Mouse (Mus musculus) testis, adult 2 months (tissue): ENCODE data around the gene Ddx39. TPM values are rescaled to one million over a fixed set of nuclear protein-coding genes. Genes with fewer than 3 reads are reported as not detected.

Experiments used
- H3K27ac ChIP-seq: fragments of 200-500 bp; 2 replicates; pipeline ENCODE4 v1.5.1; 2012; ENCODE audit warnings: low read depth, low read length; ENCODE audit not compliant: control insufficient read depth, insufficient read depth
- H3K27me3 ChIP-seq: fragments of 200-500 bp; 2 replicates; pipeline ENCODE4 v1.6.1; 2012; ENCODE audit warnings: mild to moderate bottlenecking, low read length, moderate library complexity; ENCODE audit not compliant: control insufficient read depth, insufficient read depth
- H3K36me3 ChIP-seq: fragments of 200-500 bp; 2 replicates; pipeline ENCODE4 v1.6.1; 2012; ENCODE audit warnings: mild to moderate bottlenecking, low read length; ENCODE audit not compliant: control insufficient read depth, insufficient read depth
- H3K4me1 ChIP-seq: fragments of 200-500 bp; 2 replicates; pipeline ENCODE4 v1.6.1; 2012; ENCODE audit warnings: low read length; ENCODE audit not compliant: control insufficient read depth, insufficient read depth
- H3K4me3 ChIP-seq: fragments of 200-500 bp; 2 replicates; pipeline ENCODE4 v1.5.1; 2012; ENCODE audit warnings: low read depth, mild to moderate bottlenecking, low read length, moderate library complexity, mixed read lengths; ENCODE audit not compliant: control insufficient read depth
- CTCF ChIP-seq: fragments of 200-500 bp; IDR thresholded peaks from 2 replicates; pipeline ENCODE4 v1.5.1; 2012; ENCODE audit warnings: low read depth, mild to moderate bottlenecking, inconsistent platforms, low read length, moderate library complexity; ENCODE audit not compliant: control insufficient read depth, insufficient read depth, insufficient replicate concordance
- POLR2A ChIP-seq: fragments of 200-500 bp; IDR thresholded peaks from 2 replicates; pipeline ENCODE4 v1.6.1; 2012; ENCODE audit warnings: low read depth, mild to moderate bottlenecking, inconsistent platforms, low read length, moderate library complexity; ENCODE audit not compliant: control insufficient read depth
- polyA plus RNA-seq: library from polyadenylated mRNA; depleted of rRNA; stranded (reverse); fragments of >200 nt; gene quantifications from 2 replicates; pipeline ENCODE4 v1.2.3, GENCODE M21; 2012

Ddx39 gene
- polyA plus RNA-seq, 1 experiment = 105 TPM

- TF ChIP-seq POLR2A (no peak), CTCF (no peak)
- no peaks in the 10 kb centered on the region for H3K27me3 ChIP-seq
- no peak overlapping the region for H3K27ac ChIP-seq
- H3K36me3 ChIP-seq = no peaks in the 10 kb centered on the region
- H3K4me3 ChIP-seq = no peak overlapping the region
- H3K4me1 ChIP-seq = peaks cover 14% of the 10 kb centered on the region
Observed at GRCm38 (mm10) chr8:83694369-83695160, 20.4 kb upstream of the Ddx39 start.

GRCm38 (mm10) chr8:83695351-83696106 is 19.4 kb upstream of the Ddx39 start:
- Histone ChIP-seq H3K27me3 (no peaks in the 10 kb centered on the region), H3K4me3 (no peak overlapping the region), H3K27ac (no peak overlapping the region), H3K4me1 (peaks cover 16% of the 10 kb centered on the region), H3K36me3 (no peaks in the 10 kb centered on the region)
- no peak for TF ChIP-seq CTCF

GRCm38 (mm10) chr8:83697374-83698220 is 17.4 kb upstream of the Ddx39 start:
- H3K27me3 ChIP-seq = no peaks in the 10 kb centered on the region
- TF ChIP-seq CTCF (no peak), POLR2A (no peak; the same call in 1 of the 2 replicates)
- H3K4me1 ChIP-seq = peaks cover 16% of the 10 kb centered on the region
- H3K27ac ChIP-seq = peak overlapping the region; percentile 45
- H3K36me3 ChIP-seq = no peaks in the 10 kb centered on the region
- H3K4me3 ChIP-seq = peak overlapping the region; percentile 92

- Histone ChIP-seq H3K4me1 (peaks cover 16% of the 10 kb centered on the region), H3K36me3 (no peaks in the 10 kb centered on the region), H3K27me3 (no peaks in the 10 kb centered on the region), H3K4me3 (peak overlapping the region; percentile 92), H3K27ac (peak overlapping the region; percentile 45)
- no peak for TF ChIP-seq CTCF
- no peak for TF ChIP-seq POLR2A
Observed at GRCm38 (mm10) chr8:83698291-83698660, 16.7 kb upstream of the Ddx39 start.

- TF ChIP-seq POLR2A (peak; percentile 65), CTCF (no peak)
- H3K27ac ChIP-seq = peak within 1 kb of the TSS; percentile 82
- H3K4me1 ChIP-seq = peaks cover 16% of the 10 kb centered on the region
- no peaks in the 10 kb centered on the region for H3K36me3 ChIP-seq
- peak within 1 kb of the TSS; percentile 92 for H3K4me3 ChIP-seq
- H3K27me3 ChIP-seq = no peaks in the 10 kb centered on the region
Observed at GRCm38 (mm10) chr8:83698661-83699453, 16.1 kb upstream of the Ddx39 start, which contains the start of gene Pkn1. TSS of gene Pkn1 (minus strand) at chr8:83699179.

GRCm38 (mm10) chr8:83699566-83699965 is 15.4 kb upstream of the Ddx39 start:
- H3K4me1 ChIP-seq = peaks cover 16% of the 10 kb centered on the region
- TF ChIP-seq POLR2A (no peak), CTCF (no peak)
- peak overlapping the region; percentile 65; the same call in 1 of the 2 replicates for H3K27ac ChIP-seq
- H3K4me3 ChIP-seq = peak overlapping the region; percentile 85
- no peaks in the 10 kb centered on the region for H3K27me3 ChIP-seq
- no peaks in the 10 kb centered on the region for H3K36me3 ChIP-seq
